8 mouse cellular contexts compared by ENCODE assay signal in genomic region chr6:31075572-31076477, GRCm38 (mm10).
DNase-seq lines count a peak whose midpoint lies in the region; ATAC-seq lines count a peak whose summit lies in the region.

No protein-coding gene starts in this region.

- WGBS in neural tube, embryonic 14.5 days: 23% methylated on average over 13 of the region's 13 CpGs

- H3K4me3 ChIP-seq in neural tube, embryonic 14.5 days (ENCODE audit: low read depth, low read length): no peak overlapping the region

- no peaks in the 10 kb centered on the region for H3K9me3 ChIP-seq in neural tube, embryonic 14.5 days (ENCODE audit: control insufficient read depth, low read length)

- H3K9ac ChIP-seq in neural tube, embryonic 14.5 days (replicated peaks; ENCODE audit: low read depth, low read length): no peak overlapping the region

- H3K36me3 ChIP-seq in neural tube, embryonic 14.5 days (ENCODE audit: control insufficient read depth, insufficient read depth, low read length): no peaks in the 10 kb centered on the region

- peak; percentile 87 for ATAC-seq in neural tube, embryonic 14.5 days (ENCODE audit: low read depth)

- H3K27me3 ChIP-seq in neural tube, embryonic 14.5 days (ENCODE audit: control insufficient read depth, insufficient read depth, low read length): no peaks in the 10 kb centered on the region

- H3K27ac ChIP-seq in neural tube, embryonic 14.5 days (ENCODE audit: low read depth, low read length): no peak overlapping the region

- no peak overlapping the region for H3K4me2 ChIP-seq in neural tube, embryonic 14.5 days (ENCODE audit: low read depth, low read length)

- no peaks in the 10 kb centered on the region for H3K4me1 ChIP-seq in neural tube, embryonic 14.5 days (ENCODE audit: control insufficient read depth, insufficient read depth, low read length)

- DNase-seq in CD4-positive helper T cell, adult 2 months (ENCODE audit: low read depth, low spot score): peak; percentile 72
- peak; percentile 81 for DNase-seq in adipocyte (ENCODE audit: low spot score)
- peak; percentile 74 for DNase-seq in embryo, embryonic 9.5 days (ENCODE audit: extremely low spot score)
- peak; percentile 78 for DNase-seq in heart, adult 8-10 months (ENCODE audit: low spot score)
- peak; percentile 56 to 77 for DNase-seq in kidney, adult 8-10 months
- peak; percentile 81 to 88 for DNase-seq in lung, adult 18-20 months
- DNase-seq in testis, postnatal 10 days (ENCODE audit: low spot score): peak; percentile 86
